Mouse (Mus musculus) adrenal gland, postnatal 10 days (tissue): ENCODE measurements around the gene Senp3. TPM values are rescaled to one million over a fixed set of nuclear protein-coding genes. Genes with fewer than 3 reads are reported as not detected.
A peak's percentile ranks its signal among the peaks of the same experiment; 100 is the strongest.
"Not testable (repeated sequence)": the region's sequence is repeated elsewhere in the genome, so short reads cannot be mapped to it uniquely, and the experiment has no call there.

Source experiments
- DNase-seq: peaks from one replicate; pipeline ENCODE4 v3.0.0; 2021; ENCODE audit warnings: mixed read lengths
- long read RNA-seq, 2 experiments: library from polyadenylated mRNA; stranded (forward); transcript quantifications; one replicate each; pipeline ENCODE4 v2.0.0; 2021
- total RNA-seq, 2 experiments: library from RNA; stranded (reverse); gene quantifications; 2 replicates each; pipeline ENCODE4 v1.2.3; 2021

Senp3 gene
- total RNA-seq, result 10 to 100 TPM; 62.6 to 76.3 TPM
- long read RNA-seq, experiment 1, transcript Senp3-201 (11 exons, 2,313 nt), result major isoform, 18 of 35 reads
- long read RNA-seq, experiment 1, partial matches to known transcripts, result 7 of 35 reads
- long read RNA-seq, experiment 1, other reads (novel, unspliced or antisense), result 8 of 35 reads
- long read RNA-seq, experiment 2, partial matches to known transcripts, result 7 of 14 reads
- long read RNA-seq, experiment 2, other reads (novel, unspliced or antisense), result 4 of 14 reads

DNA sequence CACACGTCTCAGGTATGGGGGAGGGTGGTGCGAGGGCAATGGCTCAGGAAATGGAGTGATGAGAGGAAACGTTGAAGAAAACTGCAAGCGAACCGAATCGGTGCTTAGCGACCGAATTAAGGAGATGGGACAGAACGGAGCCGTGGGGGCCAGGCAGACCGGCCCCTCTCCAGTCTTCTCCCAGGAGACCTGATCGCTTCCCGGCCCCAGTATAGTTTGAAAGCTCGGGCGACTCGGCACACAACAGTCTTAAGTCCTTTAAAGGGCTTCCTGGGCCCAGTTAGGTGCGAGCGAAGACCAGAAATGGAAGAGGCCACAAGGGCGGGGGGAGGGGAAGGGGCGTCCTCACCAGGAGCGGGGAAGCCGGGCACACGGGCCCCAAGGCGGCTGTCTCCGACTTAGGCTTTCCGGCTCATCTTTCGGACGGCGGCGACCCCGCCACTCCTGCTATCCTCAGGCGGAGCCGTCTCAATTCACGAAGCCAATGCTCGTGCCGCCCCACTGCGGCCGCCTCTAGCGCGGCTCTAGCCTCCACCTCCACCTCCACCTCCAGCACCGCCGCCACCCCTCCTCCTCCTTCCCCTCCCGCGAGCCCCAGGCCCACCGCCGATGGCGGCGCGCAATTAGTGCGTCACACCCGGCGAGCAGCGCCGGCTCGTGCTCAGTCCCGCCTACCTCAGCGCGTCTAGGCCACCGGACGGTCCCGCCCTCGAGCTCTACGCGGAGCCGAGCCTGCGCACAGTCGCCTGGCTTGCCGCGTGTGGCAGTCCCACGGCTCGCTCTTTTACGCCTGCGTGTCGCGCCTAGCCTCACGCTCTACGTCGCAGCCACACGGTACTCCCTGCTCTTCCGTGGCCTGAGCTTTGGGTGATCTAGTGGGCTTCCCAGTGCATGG lies at the start of gene Senp3:
TSS of gene Senp3 (minus strand) at position 771 of the 895 bp plus-strand sequence.
- DNase-seq, result peak; percentile 97

DNA sequence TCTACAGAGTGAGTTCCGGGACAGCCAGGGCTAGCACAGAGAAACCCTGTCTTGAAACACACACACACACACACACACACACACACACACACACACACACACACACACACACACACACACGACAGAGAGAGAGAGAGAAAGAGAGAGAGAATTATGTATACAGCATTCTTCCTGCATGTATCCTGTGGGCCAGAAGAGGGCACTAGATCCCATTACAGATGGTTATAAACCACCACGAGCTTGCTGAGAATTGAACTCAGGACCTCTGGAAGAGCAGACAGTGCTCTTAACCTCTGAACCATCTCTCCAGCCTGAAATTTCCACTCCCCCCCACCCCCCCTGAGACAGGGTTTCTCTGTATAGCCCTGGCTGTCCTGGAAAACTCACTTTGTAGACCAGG lies 49.5 kb upstream of the Senp3 start:
- DNase-seq, result not testable (repeated sequence)

DNA sequence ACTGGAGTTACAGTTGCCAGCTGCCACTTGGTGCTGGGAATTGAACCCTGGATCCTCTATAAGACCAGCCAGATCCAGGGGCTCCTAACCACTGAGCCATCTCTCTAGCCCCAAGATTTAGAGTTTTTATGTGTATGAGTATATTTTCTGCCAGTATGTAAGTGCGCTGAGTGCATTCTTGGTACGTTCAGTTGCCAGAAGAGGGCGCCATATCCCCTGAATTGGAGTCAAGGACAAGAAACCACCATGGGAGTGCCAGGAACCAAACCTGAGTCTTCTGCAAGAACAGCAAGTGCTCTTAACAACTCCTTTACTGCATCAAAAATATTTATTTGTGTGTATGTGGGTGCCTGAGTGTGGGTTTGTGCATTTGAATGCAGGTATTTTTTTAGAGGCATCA lies 47.2 kb upstream of the Senp3 start:
- peak; percentile 71 for DNase-seq

DNA sequence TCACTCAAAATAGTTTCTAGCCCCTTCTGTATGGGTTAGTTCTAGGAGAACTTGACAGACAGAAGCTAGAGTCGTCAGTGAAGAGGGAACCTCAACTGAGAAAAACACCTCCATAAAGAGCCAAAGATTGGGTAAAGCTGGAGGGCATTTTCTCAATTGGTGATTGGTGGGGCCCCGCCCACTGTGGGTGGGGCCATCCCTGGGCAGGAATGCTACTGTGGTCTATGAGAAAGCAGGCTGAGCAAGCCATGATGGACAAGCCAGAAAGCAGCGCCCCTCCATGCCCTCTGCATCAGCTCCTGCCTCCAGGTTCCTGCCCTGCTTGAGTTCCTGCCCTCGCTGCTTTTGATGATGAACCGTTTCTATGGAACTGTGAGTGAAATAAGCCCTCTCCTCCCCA lies 44.1 kb upstream of the Senp3 start:
- no peak for DNase-seq

DNA sequence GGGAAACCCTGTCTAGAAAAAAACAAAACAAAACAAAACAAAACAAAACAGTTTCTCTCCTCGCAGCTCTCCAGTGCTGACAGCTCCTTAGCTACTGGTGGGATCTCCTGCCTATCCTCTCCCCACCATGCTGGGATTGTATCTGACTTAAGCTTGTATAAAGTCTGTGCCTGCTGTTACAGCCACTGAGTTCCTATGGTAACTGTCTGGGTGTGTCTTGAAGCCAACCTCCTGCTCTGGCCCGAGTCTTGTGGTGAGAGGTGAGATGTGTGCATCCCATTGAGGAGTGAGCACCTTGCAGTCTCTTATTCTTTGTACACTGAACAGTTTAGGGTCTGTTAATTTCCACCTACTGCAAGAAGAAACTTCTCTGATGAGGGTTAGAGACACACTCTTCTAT lies 41.2 kb upstream of the Senp3 start:
- no peak for DNase-seq

DNA sequence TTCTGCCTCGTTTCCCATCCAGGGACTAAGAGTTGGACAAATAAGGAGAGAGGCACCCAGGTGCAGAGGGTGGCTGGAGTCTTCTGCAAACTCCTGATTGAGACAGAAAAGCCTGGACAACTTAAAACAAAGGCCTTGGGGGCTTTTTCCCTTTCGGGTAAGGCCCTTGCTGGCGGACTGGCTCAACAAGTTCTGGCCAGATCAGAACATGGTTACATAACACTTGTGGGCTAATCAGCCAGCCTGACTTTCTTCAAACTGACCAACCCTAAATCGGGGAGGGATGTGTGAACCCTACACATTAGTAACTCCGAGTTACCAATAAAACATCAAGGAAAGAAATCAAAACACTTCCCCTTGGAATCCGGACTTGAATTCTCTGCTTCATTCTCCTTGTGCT lies 39.0 kb upstream of the Senp3 start:
- no peak for DNase-seq

DNA sequence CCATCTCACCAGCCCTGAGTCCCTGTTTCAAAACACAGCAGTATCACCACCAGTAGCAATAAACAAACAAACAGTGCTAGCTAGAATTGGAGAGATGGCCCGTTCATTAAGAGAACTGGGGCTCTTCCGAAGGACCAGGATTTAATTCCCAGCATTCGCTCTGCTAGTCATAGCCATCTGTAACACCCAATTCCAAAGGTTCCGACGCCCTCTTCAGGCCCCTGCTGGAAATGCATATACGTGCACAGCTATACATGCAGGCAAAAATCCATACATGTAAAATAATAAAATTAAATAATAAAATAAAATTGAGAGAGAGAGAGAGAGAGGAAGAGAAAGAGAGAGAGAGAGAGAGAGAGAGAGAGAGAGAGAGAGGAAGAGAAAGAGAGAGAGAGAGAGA lies 37.5 kb upstream of the Senp3 start:
- DNase-seq, result no peak

DNA sequence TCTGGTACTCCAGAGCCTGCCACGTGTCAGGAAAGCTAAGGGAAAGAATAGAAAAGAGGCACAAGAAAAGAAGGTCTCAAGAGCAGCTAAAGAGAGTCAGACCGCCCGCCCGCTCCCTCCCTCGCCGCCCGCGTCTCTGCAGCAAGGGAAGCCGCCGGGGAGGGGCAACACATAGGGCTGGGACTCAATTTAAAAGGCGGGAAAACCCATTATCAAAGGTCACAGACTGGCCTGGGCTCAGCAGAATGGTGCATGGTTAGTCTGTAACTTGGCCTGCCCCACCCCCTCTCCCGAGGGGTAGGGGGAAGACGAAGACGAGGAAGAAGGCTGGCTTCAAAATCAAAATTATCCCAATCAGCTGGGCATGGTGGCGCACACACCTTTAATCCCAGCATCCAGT lies 36.8 kb upstream of the Senp3 start:
- DNase-seq, result no peak

DNA sequence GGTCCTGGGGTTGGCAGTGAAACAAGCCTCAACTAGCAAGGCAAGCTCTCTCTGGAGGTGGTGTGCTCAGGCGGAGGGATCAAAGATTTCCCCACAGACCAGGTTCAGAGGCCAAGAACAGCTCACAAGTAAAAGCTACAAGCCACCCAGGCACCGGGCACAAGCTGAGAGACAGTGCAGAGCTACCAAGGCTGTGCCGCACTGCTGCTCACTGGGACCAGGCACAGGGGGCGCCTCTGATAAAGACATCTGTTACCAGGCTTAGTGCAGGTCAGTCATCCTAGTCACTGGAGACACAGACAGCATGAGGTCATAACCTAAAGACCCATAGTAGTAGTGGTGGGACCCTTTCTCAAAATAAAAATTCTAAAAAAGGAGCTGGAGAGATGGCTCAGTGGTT lies 35.1 kb upstream of the Senp3 start:
- no peak for DNase-seq

DNA sequence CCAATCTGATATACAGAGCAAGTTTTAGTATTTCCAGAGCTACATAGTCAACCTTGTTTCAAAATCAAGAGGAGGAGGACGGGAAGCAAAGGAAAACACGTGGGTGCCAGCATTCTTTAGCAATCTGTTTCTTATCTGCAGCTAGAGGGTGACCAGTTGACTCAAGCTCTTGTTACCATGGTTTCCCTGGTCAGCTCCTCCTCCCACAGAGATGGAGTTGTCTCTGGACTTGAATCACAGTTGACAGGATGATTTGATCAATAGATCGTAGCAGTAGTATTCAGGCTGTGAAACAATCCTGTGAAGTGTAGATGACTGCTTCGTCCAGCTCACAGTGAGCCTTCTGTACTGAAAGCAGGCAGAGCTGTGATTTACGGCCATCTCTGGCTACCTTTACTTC lies 34.0 kb upstream of the Senp3 start:
- peak; percentile 62 for DNase-seq

DNA sequence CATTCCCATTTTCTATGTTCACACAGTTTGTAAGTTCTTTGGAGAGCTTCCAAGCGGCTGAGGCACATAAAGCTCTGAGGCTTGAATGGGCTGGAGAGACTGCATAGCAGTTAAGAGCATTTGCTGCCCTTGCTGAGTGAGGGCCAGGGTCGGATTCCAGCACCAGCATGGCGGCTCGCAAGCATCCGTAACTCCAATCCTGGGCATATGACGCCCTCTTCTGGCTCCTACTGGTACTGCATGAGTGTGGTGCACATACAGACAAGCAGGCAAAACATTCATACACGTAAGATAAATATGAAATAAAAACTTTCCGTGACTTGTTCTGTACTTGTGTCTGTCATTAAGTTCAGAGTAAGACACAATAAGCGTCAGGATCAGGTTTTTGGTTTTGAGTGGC lies 33.6 kb upstream of the Senp3 start:
- peak; percentile 60 for DNase-seq

DNA sequence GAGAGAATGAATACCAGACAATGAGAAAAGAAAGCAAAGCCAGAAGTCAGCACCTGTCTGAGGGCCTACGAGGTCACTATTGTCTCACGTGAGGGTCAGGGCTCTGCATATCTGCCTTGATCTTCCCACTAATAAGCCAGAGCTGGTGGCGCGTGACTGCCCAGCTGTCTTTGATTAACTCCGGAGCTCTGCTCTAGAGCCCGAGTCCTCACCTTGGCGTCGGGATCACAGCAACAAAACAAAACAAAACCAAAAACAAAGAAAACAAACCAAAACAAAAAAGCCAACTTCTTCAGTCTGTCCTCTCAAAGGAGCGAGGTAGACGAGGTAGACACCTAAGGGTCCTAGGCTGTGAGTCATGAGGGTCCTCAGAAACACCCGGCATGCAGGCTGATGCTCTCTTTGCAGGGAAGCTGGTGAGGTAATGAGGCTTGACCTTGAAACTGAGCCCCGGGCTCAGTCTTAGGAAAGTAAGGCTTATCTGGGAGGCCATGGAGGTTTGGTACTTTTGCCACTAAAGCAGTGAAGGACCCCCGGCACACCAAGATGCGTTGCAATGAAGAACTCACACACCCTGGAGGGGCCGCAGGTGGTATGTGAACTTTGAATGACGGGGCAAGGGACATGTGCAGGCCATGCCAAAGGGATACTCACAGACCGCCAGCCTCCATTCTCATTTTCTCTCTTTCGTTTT lies 32.9 kb upstream of the Senp3 start:
- DNase-seq, result no peak

DNA sequence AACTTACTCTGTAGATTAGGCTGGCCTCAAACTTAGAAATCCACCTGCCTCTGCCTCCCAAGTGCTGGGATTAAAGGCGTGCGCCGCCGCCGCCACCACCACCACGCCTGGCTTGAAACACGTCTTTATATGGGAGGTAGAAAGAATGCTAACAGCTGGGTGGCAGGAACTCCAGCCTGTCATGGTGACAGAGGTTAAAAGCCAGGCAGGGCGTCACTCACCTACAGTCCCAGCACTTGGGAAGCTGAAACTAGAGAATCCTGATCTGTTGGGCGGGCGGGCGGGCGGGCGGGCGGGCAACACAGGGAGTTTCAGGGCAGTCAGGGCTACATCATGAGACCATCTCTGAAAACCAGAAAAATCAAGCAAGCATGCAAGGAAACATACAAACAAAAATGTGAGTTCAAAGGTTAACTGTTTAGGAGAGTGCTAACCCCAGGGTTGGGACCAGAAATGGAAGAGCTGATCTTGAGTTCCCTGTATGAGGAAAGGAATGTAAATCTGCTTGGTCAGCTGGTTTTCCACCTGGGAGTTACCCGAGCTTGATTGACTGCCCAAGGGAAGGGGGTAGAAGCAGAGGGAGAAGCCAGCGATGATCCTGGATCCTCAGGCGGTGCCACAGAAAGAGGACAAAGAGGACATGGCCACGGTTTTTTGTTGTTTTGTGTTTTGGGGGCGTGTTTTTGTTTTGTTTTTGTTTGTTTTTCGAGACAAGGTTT lies 31.2 kb upstream of the Senp3 start:
- no peak for DNase-seq

DNA sequence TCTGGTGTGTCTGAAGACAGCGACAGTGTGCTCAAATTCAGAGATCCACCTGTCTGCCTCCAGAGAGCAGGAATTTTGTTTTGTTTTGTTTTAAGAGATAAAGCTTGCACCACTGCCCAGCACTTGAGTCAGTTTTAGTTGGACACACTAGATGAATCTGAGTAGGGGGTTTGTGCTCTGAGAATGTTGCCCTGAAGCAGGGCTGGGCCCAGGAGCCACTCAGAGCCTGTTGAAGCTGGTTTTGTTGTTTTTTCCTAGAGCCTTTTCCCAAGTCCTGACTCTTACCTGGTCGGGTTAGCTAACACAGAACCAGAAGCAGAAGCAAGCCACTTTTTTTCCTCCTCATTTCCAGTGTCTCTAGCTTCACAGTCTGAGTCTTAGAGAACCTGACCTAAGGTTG lies 29.2 kb upstream of the Senp3 start:
- DNase-seq, result no peak

DNA sequence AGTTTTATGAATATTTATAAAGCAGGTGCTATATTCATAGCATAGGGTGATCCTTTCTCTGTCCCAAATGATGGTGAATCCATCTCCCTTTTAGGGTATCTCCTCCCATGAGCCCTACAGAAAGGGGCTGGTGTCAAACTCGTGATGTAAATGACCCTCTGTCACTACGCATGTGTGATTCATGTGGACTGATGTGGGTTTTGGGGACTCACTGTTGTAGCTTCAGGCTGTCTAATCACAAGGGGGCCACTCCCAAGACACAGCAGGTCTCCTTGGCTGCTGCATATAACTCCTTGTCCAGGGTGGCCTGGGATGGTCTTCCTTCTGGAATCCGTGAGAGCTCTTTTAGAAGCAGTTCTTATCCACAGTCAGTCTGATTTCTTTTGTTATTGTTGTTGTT lies 28.6 kb upstream of the Senp3 start:
- no peak for DNase-seq

DNA sequence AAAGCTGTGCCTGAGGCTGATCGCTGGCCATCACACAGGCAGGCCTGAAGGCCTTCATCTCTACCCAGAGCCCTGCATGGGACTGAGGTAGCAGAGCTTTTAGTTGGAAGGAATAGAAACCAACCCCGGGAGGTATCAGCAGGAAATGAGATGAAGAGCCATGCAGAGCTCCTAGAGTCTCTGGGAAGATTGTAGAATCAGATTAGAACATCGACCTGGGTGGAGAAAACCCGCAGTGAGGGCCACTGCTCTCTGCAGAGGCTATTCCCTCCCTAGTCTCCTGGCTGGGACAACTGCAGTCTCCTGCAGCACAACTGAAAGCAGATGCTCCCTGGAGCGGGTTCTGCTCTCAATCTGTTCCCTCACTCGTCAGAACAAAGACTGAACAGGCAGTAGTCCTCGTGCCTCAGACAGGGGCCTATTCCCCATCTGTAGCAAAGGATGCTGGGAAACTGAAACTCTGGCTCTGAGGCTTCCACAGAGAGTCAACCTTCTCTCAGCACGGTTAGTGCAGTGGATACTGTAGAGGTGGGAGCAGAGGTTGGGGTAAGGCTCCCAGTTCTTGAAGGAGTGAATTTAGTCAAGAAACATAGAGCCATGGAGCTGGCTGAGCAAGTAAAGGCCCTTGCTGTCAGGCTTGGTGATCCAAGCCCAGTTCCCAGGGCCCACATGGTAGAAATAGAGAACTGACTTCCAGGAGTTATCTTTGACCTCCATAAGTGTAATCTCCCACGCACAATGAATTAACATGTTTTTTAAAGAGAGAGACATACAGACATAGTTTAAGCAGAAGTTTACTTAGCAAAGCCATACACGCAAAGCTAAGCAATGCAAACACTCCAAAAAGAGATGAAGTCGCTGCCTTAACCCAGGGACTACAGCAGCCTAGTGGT lies 27.9 kb upstream of the Senp3 start:
- DNase-seq, result no peak

DNA sequence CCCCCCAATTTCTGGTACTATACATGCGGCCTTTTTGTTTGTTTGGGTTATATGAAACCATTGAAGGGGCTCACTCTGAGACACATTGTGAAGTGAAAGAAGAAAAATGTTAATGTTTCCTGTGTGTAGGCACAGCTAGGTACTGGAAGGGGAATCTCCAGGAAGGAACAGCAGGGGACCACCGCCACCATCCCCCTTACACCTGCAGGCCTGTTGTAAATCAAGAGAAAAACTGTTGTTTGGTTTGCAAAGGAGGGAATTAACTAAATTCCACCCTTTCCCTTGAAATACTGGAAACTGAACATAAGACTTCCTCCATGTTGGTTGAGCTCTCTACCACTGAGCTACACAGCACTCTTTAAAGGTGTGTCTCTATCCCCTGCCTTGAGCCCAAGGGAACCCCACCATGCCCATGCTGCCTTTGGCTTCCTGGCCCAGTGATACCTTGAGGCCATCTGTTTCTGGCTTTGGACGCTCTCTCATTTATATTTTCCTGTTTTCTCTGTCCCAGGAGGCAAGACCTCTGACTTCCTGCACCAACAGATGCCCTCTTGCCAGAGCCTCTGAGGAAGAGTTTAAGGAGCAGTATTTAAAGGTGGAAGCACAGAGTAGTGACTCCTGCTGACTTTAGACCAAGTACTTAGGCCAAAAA lies 26.9 kb upstream of the Senp3 start:
- DNase-seq, result no peak

DNA sequence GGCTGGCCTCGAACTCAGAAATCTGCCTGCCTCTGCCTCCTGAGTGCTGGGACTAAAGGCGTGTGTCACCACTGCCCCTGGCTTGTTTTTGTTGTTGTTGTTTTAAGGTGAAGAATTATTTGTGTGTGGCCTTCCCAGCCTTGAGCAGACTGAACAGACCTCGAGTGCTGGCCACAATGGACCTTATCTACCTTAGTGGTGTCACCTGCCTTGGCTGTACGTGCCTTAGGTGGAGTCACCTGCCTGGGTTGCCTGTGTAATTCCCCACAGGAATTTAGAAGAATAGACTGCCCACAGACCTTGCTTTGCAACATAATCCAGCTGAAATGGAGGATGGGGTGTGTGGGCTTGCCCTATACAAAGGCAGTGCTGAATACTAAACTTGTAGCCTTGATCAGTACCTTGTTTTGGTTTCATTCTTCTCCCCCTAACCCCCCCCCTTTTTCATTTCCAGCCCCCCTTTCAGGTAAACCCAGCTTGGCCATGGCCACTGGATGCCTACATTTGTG lies 26.0 kb upstream of the Senp3 start:
- no peak for DNase-seq

DNA sequence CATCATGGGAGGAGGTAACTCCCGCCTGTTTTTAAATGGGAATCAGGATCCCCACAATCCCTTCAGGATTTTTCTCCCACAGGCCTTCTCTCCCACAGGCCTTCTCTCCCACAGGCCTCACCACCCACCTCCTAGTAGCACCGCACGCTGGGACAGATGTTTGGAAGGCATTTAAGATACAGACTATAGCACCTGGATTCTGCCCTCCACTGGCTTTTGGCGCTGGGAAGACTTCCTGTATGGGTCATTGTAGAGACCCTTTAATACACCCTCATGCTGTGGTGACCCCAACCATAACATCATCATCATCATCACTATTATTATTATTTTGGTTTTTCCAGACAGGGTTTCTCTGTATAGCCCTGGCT lies 25.6 kb upstream of the Senp3 start:
- no peak for DNase-seq

DNA sequence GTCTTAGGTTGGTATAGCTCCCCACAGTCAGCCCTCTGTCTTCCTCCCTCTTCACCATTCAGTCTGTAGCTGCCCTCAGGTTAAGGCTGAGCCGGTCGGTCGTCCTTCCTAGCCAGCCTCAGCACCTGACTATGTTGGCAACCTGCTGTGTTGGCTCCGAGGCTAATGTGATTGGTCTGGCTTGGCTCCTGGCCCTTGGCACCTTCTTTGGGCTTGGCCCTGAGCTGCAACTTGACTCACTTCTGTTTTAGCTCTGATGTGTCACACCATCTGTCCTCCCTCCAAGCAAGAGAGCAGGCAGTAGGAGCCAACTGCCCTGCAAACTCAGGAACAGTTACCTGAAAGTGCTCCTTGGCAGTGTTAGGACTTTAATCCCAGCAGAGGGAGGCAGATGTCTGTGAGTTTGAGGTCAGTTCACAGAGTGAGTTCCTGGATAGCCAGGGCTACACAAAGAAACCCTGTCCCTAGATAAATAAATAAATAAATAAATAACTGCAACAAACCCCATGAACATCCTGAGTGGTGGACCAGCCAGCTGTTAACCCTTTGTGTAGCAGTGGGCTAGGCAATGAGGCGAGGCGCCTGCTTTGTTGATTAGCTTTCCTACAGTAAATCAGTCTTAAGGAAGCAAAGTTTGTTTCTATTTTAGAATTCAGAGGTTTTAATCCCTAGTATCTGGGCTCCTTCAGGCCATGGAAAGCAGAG lies 25.0 kb upstream of the Senp3 start:
- peak; percentile 90 for DNase-seq
